Mouse (Mus musculus): ENCODE data around the gene Klrc2.
"Not testable (repeated sequence)": the region's sequence is repeated elsewhere in the genome, so short reads cannot be mapped to it uniquely, and the experiment has no call there.

Klrc2 gene

DNA sequence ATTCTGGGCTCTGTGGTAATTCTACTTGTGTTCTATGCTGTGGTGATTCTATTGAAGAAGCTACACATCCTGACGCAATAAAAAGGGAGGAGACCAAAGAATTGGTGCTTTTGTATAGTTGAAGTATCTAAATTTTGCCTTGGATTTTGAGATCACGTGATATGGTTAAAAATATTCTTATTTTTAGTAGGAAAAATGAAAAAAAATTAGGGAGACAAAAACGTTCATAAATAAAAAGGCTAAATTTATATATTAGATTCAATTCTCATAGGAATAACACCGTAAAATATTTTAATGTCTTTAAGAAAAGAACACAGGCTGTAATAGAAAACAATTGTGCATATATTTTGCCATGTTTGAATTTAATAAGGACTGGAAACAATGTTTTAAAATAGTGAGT is at the start of gene Klrc2:
Gene Klrc2, minus strand, starts transcription at position 101 of the 400 bp plus-strand sequence.
- not testable (repeated sequence) for DNase-seq

DNA sequence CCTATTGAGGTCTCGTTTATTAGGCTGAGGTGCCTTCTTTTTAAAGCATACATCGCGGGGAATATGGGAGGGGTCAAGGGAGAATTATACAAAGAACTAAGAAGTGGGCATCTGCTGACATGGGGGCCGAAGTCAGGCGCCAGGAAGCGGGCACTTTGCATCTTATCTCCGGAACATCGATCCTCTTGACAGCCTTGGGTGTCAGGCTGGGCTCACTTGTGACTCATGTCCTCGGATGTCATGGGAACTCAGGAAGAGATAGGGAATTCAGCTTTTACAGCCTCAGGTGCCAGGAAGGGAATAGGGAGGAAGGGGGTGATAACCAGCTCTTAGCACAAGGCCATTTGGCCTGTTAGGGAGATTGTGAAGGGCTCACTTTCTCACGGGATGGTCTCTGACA is 30.9 kb upstream of the Klrc2 start:
- not testable (repeated sequence) for DNase-seq

DNA sequence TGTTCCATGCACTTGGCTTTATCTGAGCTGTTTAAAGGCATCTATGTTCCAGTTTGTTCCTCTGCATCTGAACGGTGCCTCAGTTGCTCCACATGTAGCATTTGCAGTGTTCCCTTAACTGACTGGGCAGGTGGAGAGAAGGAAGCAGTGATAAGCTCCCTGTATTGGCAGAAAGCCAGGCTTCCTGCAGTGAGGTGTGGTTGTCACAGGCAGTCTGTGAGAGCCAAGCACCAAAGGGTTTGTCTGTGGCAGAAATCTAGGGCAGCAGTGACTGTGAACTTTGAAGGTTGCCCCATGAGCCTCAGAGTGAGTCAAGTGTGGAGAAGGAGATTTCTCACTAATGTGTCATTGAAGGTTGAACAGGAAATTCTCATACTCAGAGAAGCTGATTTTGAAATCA is 19.9 kb upstream of the Klrc2 start:
- DNase-seq = peak; percentile 9

DNA sequence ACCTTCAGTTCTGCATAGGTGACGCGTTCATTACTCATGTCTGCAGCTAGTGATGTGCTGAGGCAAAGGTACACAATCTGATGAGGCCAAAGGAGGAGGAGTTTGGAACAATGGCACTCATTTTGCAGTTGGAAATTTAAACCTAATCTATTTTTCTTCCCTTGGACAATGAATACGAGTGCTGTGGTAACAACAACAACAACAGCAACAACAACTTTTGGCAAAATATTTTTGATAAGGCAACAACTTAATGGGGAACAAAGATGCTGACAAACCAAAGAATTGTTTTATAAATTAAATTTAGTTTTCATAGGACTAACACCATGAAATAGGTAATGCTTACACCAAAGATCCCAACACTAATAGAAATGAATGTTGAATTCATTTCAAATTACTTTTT is 18.4 kb upstream of the Klrc2 start, which contains the start of gene Klrc1:
Gene Klrc1, minus strand, starts transcription at position 101 of the 400 bp plus-strand sequence.
- DNase-seq = no peak

DNA sequence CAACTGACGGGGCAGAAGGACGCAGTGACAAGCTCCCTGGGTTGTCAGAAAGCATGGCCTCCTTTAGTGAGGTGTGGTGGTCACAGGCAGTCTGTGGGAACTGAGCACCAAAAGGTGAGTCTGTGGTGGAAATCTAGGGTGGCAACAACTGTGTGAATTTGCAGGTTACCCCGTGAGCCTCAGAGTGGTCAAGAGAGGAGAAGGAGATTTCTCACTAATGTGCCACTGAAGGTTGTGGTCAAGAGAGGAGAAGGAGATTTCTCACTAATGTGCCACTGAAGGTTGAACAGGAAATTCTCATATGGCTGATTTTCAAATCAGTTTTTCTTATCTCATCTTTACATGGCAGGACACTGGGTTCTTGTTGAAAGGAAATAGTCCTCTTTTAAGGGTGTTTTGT is 812 bp upstream of the Klrc2 start:
- not testable (repeated sequence) for DNase-seq

DNA sequence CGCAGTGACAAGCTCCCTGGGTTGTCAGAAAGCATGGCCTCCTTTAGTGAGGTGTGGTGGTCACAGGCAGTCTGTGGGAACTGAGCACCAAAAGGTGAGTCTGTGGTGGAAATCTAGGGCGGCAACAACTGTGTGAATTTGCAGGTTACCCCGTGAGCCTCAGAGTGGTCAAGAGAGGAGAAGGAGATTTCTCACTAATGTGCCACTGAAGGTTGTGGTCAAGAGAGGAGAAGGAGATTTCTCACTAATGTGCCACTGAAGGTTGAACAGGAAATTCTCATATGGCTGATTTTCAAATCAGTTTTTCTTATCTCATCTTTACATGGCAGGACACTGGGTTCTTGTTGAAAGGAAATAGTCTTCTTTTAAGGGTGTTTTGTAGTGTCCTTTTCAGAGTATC is 16.4 kb downstream of the Klrc2 start:
- not testable (repeated sequence) for DNase-seq

DNA sequence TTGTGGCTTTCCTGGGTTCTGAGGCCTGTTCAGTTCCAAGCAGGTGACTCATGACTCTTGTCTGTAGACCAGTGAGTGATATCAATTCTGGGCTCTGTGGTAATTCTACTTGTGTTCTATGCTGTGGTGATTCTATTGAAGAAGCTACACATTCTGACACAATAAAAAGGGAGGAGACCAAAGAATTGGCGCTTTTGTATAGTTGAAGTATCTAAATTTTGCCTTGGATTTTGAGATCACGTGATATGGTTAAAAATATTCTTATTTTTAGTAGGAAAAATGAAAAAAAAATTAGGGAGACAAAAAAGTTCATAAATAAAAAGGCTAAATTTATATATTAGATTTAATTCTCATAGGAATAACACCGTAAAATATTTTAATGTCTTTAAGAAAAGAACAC is 17.3 kb downstream of the Klrc2 start, which contains the start of gene Klrc3:
Gene Klrc3, minus strand, starts transcription at position 101 of the 400 bp plus-strand sequence.
- not testable (repeated sequence) for DNase-seq

DNA sequence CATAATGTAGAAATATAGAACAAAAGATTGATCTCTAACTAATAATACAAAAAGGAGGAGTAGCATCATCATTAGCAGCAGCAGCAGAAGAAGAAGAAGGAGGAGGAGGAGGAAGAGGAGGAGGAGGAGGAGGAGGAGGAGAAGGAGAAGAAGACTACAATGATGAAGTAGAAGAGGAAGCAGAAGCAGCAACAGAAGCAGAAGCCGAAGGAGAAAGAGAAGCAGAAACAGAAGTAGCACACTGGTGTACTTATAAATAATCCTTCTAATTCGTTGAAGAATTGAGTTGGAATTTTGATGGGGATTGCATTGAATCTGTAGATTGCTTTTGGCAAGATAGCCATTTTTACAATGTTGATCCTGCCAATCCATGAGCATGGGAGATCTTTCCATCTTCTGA is 29.4 kb downstream of the Klrc2 start:
- DNase-seq = not testable (repeated sequence)

DNA sequence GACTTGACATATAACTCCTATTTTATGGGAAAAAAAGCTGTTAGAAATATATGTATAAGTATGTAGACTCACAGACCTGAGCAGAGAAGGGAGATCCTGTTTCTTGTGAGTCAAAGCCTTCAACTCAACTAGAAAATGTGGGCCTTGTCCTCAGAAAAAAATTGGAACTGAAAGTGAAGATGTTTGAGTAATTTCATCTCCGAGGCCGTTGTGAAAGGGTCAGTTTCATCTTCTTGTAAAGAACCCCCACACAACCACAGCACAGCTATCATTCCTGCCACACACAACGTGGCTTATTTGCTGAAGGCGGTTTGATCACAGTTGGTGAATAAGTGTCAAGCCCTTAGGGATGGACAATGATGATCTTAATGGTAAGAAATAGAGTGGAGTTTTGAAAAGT is 36.8 kb downstream of the Klrc2 start, which contains the start of gene Klrk1:
Gene Klrk1, minus strand, starts transcription at position 130 of the 400 bp plus-strand sequence.
- DNase-seq = no peak

DNA sequence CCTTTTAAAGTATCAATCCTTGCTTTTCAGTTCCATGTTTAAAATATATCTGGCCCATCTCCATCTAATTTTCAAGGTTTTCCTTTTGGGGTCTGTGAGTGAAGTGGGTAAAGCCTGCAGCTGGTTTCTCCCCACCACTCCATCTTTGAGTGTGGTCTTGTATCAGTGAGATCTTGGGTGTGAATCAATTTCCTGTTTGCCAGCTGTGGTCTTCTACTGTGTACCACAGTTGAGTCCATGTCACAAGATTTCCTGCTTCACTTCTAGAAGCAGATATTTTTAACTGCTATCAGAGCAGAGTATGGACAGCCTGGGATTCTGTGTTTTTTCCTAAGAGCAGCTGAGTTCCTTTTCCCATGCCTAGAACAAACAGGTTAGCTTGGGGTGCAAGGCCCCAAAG is 52.1 kb downstream of the Klrc2 start:
- DNase-seq = no peak

All from kidney, postnatal 10 days (tissue).